Mouse (Mus musculus): ENCODE data around the gene Hsd17b1. TPM values are rescaled to one million over a fixed set of nuclear protein-coding genes. Genes with fewer than 3 reads are reported as not detected.

Hsd17b1 gene
- polyA plus RNA-seq, 1 experiment from 2014 or later = 0.35 TPM

GRCm38 (mm10) chr11:101045826-101046225, 32.4 kb upstream of the Hsd17b1 start:
- Histone ChIP-seq H3K9ac (replicated peaks; ENCODE audit: low read depth, low read length) (no peak overlapping the region), H3K4me3 (ENCODE audit: low read depth, low read length) (no peak overlapping the region), H3K4me2 (ENCODE audit: low read depth, low read length) (no peak overlapping the region), H3K9me3 (ENCODE audit: control insufficient read depth, low read length) (no peaks in the 10 kb centered on the region), H3K36me3 (ENCODE audit: control insufficient read depth, insufficient read depth, low read length) (peaks cover 96% of the 10 kb centered on the region), H3K27me3 (ENCODE audit: control insufficient read depth, insufficient read depth, low read length) (no peaks in the 10 kb centered on the region), H3K27ac (ENCODE audit: low read depth, low read length) (no peak overlapping the region), H3K4me1 (ENCODE audit: control insufficient read depth, insufficient read depth, low read length) (no peaks in the 10 kb centered on the region)
- WGBS = 94% methylated on average over 4 of the region's 4 CpGs
- ATAC-seq (ENCODE audit: low read depth) = no peak

GRCm38 (mm10) chr11:101046440-101046839, 31.8 kb upstream of the Hsd17b1 start:
- no peak for ATAC-seq (ENCODE audit: low read depth)
- Histone ChIP-seq H3K4me3 (ENCODE audit: low read depth, low read length) (no peak overlapping the region), H3K27ac (ENCODE audit: low read depth, low read length) (no peak overlapping the region), H3K9me3 (ENCODE audit: control insufficient read depth, low read length) (no peaks in the 10 kb centered on the region), H3K4me1 (ENCODE audit: control insufficient read depth, insufficient read depth, low read length) (no peaks in the 10 kb centered on the region), H3K4me2 (ENCODE audit: low read depth, low read length) (no peak overlapping the region), H3K9ac (replicated peaks; ENCODE audit: low read depth, low read length) (no peak overlapping the region), H3K27me3 (ENCODE audit: control insufficient read depth, insufficient read depth, low read length) (no peaks in the 10 kb centered on the region), H3K36me3 (ENCODE audit: control insufficient read depth, insufficient read depth, low read length) (peaks cover 97% of the 10 kb centered on the region)
- WGBS = 81% methylated on average over 9 of the region's 9 CpGs

DNA sequence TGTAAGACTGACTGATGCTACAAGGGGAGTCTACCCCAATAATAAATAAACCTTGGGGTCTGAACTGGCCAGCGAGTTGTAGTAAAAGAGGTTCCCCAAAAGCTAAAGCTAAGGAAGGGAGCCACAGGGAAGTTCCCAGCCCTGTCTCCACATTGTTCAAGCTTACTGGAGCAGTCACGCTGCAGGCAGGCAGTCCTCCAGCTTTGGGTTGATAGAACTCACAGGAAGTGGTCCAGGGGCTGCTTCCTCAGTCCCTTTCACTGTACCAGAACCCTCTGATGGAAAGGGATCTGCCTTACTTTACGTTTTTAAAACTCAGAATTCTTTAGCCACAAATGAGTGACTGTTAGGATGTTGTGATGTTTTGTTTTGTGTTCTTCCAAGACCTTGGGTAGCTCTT, 30.7 kb upstream of the Hsd17b1 start:
- Histone ChIP-seq H3K9ac (replicated peaks; ENCODE audit: low read depth, low read length) (no peak overlapping the region), H3K4me3 (ENCODE audit: low read depth, low read length) (no peak overlapping the region), H3K36me3 (ENCODE audit: control insufficient read depth, insufficient read depth, low read length) (peaks cover 94% of the 10 kb centered on the region), H3K4me1 (ENCODE audit: control insufficient read depth, insufficient read depth, low read length) (no peaks in the 10 kb centered on the region), H3K27me3 (ENCODE audit: control insufficient read depth, insufficient read depth, low read length) (no peaks in the 10 kb centered on the region), H3K9me3 (ENCODE audit: control insufficient read depth, low read length) (no peaks in the 10 kb centered on the region), H3K4me2 (ENCODE audit: low read depth, low read length) (no peak overlapping the region), H3K27ac (ENCODE audit: low read depth, low read length) (no peak overlapping the region)
- 86% methylated on average over 3 of the region's 3 CpGs for WGBS
- ATAC-seq (ENCODE audit: low read depth) = no peak

GRCm38 (mm10) chr11:101050359-101050758, 27.9 kb upstream of the Hsd17b1 start:
- H3K36me3 ChIP-seq (ENCODE audit: control insufficient read depth, insufficient read depth, low read length) = peaks cover 79% of the 10 kb centered on the region
- WGBS = 85% methylated on average over 9 of the region's 9 CpGs
- no peak overlapping the region for H3K9ac ChIP-seq (replicated peaks; ENCODE audit: low read depth, low read length)
- H3K4me3 ChIP-seq (ENCODE audit: low read depth, low read length) = no peak overlapping the region
- H3K9me3 ChIP-seq (ENCODE audit: control insufficient read depth, low read length) = no peaks in the 10 kb centered on the region
- no peak for ATAC-seq (ENCODE audit: low read depth)
- H3K27ac ChIP-seq (ENCODE audit: low read depth, low read length) = no peak overlapping the region
- no peaks in the 10 kb centered on the region for H3K4me1 ChIP-seq (ENCODE audit: control insufficient read depth, insufficient read depth, low read length)
- no peak overlapping the region for H3K4me2 ChIP-seq (ENCODE audit: low read depth, low read length)
- H3K27me3 ChIP-seq (ENCODE audit: control insufficient read depth, insufficient read depth, low read length) = no peaks in the 10 kb centered on the region

DNA sequence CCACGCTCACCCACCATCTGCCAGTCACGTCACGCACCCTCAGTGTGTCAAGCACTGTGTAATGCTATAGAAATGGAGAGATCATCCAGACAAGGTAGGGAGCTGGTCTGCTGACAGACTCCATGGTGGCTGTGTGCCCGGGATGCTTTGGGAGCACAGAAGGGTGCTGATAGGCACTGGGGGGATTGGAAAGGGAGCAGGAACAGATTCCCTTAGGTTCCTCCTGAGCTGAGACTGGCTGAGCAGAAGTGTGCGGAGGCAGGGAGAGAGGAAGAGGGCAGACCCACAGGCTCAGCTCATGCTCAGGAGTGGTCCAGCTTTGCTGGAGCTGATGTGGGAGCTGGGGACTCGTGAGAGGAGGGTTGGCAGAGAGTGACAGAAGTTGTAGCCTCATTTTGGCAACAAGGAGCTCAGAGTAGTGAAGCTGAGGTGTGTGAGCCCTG, 27.1 kb upstream of the Hsd17b1 start:
- Histone ChIP-seq H3K27me3 (ENCODE audit: control insufficient read depth, insufficient read depth, low read length) (no peaks in the 10 kb centered on the region), H3K27ac (ENCODE audit: low read depth, low read length) (no peak overlapping the region), H3K4me3 (ENCODE audit: low read depth, low read length) (no peak overlapping the region), H3K9ac (replicated peaks; ENCODE audit: low read depth, low read length) (no peak overlapping the region), H3K4me1 (ENCODE audit: control insufficient read depth, insufficient read depth, low read length) (no peaks in the 10 kb centered on the region), H3K4me2 (ENCODE audit: low read depth, low read length) (no peak overlapping the region), H3K9me3 (ENCODE audit: control insufficient read depth, low read length) (no peaks in the 10 kb centered on the region), H3K36me3 (ENCODE audit: control insufficient read depth, insufficient read depth, low read length) (peaks cover 79% of the 10 kb centered on the region)
- WGBS = 90% methylated on average over 6 of the region's 6 CpGs
- no peak for ATAC-seq (ENCODE audit: low read depth)

DNA sequence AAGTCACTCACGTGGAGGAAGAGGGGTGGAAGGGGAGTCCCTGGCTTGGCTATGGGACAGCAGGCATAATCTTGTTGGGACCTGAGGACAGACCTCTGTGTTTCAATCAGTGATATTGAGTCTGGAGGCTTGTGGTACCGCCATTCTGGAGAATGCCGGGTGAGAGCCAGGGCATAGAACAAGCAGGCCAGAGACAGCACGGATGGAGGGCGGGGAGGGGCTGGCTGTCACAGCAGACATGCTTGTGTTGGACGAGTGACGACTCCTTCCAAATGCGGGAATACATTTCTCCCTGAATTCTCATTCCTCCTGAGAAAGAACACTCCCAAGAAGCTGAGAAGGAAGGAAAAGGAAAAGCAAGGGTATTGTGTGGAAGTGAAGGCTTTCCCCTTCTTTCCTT, 26.6 kb upstream of the Hsd17b1 start:
- no peak for ATAC-seq (ENCODE audit: low read depth)
- no peaks in the 10 kb centered on the region for H3K4me1 ChIP-seq (ENCODE audit: control insufficient read depth, insufficient read depth, low read length)
- no peak overlapping the region for H3K4me2 ChIP-seq (ENCODE audit: low read depth, low read length)
- no peaks in the 10 kb centered on the region for H3K27me3 ChIP-seq (ENCODE audit: control insufficient read depth, insufficient read depth, low read length)
- H3K36me3 ChIP-seq (ENCODE audit: control insufficient read depth, insufficient read depth, low read length) = peaks cover 79% of the 10 kb centered on the region
- H3K4me3 ChIP-seq (ENCODE audit: low read depth, low read length) = no peak overlapping the region
- H3K27ac ChIP-seq (ENCODE audit: low read depth, low read length) = no peak overlapping the region
- 88% methylated on average over 8 of the region's 8 CpGs for WGBS
- no peaks in the 10 kb centered on the region for H3K9me3 ChIP-seq (ENCODE audit: control insufficient read depth, low read length)
- H3K9ac ChIP-seq (replicated peaks; ENCODE audit: low read depth, low read length) = no peak overlapping the region

GRCm38 (mm10) chr11:101052751-101053473, 25.3 kb upstream of the Hsd17b1 start:
- Histone ChIP-seq H3K4me3 (ENCODE audit: low read depth, low read length) (no peak overlapping the region), H3K4me2 (ENCODE audit: low read depth, low read length) (no peak overlapping the region), H3K9ac (replicated peaks; ENCODE audit: low read depth, low read length) (no peak overlapping the region), H3K36me3 (ENCODE audit: control insufficient read depth, insufficient read depth, low read length) (peaks cover 74% of the 10 kb centered on the region), H3K27ac (ENCODE audit: low read depth, low read length) (peak overlapping the region; percentile 5; the same call in 1 of the 2 replicates), H3K27me3 (ENCODE audit: control insufficient read depth, insufficient read depth, low read length) (no peaks in the 10 kb centered on the region), H3K9me3 (ENCODE audit: control insufficient read depth, low read length) (no peaks in the 10 kb centered on the region), H3K4me1 (ENCODE audit: control insufficient read depth, insufficient read depth, low read length) (no peaks in the 10 kb centered on the region)
- WGBS = 92% methylated on average over 10 of the region's 10 CpGs
- no peak for ATAC-seq (ENCODE audit: low read depth)

DNA sequence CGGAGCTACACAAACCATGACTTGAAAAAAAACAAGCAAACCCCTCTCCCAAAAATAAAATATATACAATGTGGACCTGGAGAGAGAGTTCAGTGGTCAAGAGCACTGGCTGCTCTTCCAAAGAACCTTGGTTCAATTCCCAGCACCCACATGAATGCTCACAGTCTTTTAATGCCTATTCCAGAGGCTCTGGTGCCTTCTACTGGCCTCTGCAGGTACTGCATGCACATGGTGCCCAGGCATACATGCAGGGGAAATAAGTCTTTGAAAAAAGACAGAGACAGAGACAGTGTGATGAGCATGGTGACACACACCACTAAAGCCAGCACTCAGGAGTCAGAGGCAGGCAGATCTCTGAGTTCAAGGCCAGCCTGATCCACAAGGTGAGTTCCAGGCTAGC, 24.2 kb upstream of the Hsd17b1 start:
- Histone ChIP-seq H3K36me3 (ENCODE audit: control insufficient read depth, insufficient read depth, low read length) (peaks cover 64% of the 10 kb centered on the region), H3K9ac (replicated peaks; ENCODE audit: low read depth, low read length) (no peak overlapping the region), H3K9me3 (ENCODE audit: control insufficient read depth, low read length) (no peaks in the 10 kb centered on the region), H3K4me2 (ENCODE audit: low read depth, low read length) (no peak overlapping the region), H3K27me3 (ENCODE audit: control insufficient read depth, insufficient read depth, low read length) (no peaks in the 10 kb centered on the region), H3K27ac (ENCODE audit: low read depth, low read length) (no peak overlapping the region), H3K4me1 (ENCODE audit: control insufficient read depth, insufficient read depth, low read length) (no peaks in the 10 kb centered on the region), H3K4me3 (ENCODE audit: low read depth, low read length) (no peak overlapping the region)
- 100% methylated on average over 1 of the region's 1 CpGs for WGBS
- no peak for ATAC-seq (ENCODE audit: low read depth)

GRCm38 (mm10) chr11:101055418-101055817, 22.8 kb upstream of the Hsd17b1 start:
- no peaks in the 10 kb centered on the region for H3K27me3 ChIP-seq (ENCODE audit: control insufficient read depth, insufficient read depth, low read length)
- no peak for ATAC-seq (ENCODE audit: low read depth)
- H3K9ac ChIP-seq (replicated peaks; ENCODE audit: low read depth, low read length) = no peak overlapping the region
- no peaks in the 10 kb centered on the region for H3K9me3 ChIP-seq (ENCODE audit: control insufficient read depth, low read length)
- no peaks in the 10 kb centered on the region for H3K4me1 ChIP-seq (ENCODE audit: control insufficient read depth, insufficient read depth, low read length)
- no peak overlapping the region for H3K4me2 ChIP-seq (ENCODE audit: low read depth, low read length)
- no peak overlapping the region for H3K27ac ChIP-seq (ENCODE audit: low read depth, low read length)
- H3K36me3 ChIP-seq (ENCODE audit: control insufficient read depth, insufficient read depth, low read length) = peaks cover 62% of the 10 kb centered on the region
- H3K4me3 ChIP-seq (ENCODE audit: low read depth, low read length) = no peak overlapping the region
- 88% methylated on average over 14 of the region's 14 CpGs for WGBS
